Mouse (Mus musculus): ENCODE measurements at regions not wholly inside any gene's neighbourhood (a gene's known extent, or its start where the extent isn't known, plus 50 kb on each side); places are given as distances from the start of the nearest gene placed in this dataset.

DNA sequence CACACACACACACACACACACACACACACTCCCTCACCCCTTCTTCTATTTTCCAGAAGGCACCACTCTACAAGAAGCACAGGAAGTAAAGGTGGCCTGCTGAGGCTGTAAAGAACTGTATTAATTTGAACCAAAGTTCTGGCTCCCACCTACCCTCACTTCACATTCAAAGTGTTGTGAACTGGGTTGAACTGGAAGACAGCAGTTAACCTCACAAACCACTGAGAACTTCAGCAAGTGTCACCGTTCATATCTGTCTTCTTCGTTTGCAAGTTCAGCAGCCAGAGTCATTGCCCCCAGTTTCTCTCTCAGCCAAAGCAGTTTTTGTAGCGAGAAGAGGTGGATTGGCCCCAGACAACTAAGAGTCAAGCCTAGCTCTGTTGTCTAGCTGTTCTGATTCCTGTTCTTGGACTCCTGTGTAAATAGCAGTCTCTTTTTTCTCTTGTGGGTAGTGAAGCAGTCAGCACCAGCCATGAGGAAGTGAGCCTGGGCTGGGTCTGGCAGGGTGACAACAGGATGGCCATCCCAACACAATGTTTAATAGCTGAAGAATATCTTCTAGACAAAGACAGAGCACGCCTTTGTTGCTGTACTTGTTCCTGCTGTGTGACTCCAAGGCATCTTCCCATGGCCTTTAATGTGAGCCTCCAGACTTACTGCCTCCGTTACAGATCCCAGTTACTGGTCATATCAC is 452.0 kb upstream of the Meis1 start:
- DNase-seq, result no peak

DNA sequence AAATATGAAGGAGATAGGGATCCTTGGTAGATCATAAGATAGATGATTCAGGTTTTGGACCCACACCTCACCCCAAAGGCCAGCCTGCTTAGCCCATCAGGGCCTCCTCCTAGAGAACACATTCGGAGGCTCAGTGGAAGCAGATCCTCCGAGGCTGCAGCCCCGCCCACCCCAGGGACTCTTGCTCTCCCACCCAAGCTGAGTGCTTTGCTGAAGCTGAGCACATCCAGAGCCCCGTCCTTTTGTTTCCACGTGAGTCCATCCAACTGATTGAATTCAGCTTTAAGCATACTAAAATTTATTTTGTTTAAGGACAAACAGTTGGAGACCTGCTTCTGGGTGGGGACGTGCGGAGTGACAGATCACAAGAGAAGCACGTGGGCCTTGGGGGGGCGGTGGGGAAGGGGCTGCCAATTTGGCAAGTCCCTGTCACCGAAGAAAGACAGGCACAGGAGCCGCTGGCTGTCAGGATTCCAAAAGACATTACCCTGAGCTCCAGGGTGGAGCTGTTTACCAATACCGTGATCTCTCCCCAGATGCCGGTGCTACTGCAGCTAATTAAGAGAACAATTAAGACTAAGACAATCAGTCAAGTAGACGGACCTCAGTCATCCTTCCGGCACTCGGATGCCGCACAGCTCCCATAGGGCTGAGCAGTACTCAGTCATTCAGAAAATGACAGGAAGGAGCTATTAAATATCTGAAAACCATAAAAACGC is 448.9 kb upstream of the Spred2 start:
- DNase-seq, result no peak

DNA sequence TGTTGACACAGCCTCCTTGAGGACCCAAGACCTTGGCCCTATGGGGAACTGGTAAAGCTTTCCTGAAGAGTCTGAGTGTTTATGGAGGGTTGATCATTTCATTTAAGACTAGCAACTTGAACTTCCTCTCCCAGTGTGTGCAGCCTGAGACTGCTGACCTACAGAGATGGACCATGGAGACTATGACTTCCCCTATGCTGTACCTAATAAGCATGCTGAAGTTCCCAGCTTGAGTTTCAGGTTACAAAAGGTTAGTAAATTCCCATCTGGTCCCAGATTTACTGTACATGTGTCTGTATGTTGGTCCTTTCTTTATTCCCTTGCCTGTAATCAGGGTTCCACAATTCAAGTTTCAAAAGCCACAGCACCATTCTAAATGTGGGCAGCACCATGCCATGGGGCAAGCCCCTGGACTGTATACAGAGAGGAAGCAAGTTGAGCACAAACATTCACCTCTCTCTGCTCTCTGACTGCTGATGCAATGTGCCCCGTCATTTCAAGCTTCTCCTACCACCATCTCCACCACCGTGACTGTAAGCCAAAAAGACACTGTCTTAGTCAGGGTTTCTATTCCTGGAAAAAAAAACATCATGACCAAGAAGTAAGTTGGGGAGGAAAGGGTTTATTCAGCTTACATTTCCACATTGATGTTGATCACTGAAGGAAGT is 431.0 kb upstream of the Spred2 start:
- no peak for DNase-seq

DNA sequence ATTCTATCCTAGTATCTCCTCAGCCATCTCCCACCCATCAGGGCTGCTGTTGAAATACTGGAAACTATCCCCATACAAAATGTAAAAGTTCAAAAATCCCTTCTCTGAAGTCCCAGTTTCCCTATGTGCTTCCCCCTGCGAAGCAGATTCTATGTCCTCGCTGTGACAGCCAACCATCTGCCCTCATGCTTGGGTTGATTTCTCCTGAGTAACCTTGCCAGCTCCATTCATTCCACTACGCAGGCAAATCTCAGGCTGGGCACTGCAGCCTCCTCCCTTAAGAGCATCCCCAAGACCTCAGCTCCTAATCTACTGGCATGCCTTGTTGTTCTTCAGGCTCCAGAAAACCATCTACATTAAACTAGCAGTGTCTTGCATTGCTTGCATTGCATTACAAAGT is 402.5 kb upstream of the Spred2 start:
- no peak for DNase-seq

DNA sequence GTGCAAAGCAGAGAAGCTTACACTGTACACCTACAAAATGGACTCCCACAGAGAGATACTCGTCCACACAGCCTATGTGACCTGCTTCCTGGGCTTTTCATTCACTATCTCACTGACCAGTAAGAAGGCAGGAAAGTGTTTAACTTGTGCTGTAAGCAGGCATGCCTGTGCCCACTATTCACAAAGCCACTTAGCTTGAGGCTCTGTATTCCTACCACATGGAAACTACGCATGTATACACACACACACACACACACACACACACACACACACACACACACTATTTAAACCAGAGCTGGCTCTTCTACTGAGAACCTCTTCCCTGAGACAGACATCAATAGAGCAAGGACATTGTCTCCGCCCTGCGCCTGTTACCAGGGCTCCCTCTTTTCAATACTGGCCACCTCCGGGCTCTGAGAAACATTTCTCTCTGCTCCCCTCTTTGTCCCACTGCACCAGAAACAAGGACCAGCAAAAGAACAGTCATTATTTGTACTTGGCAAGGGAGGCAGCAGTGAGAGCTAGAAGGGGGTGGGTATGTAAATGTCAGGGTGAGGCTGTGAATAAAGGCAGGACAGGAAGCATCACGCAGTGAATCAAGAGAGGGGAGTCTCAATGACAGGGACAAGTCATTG is 400.2 kb upstream of the Spred2 start:
- no peak for DNase-seq

DNA sequence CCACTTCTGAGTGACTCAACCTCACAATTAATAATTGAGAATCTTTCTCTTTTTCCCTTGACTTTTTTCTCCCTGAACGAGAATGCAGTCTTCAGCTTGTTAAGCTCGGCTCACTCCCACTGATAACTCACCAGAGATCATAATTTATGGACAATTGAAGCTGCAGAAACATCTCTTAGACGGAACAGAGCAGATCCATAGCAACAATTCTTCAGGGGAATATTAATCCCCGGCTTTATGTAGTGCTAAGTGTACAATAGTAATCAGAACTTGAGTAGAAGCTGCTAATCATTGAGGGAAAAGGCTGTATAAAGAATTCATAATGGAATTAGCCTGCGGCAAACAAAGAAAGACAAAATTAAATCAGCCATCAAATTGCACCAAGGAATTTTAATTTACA is 395.0 kb upstream of the Spred2 start:
- no peak for DNase-seq

DNA sequence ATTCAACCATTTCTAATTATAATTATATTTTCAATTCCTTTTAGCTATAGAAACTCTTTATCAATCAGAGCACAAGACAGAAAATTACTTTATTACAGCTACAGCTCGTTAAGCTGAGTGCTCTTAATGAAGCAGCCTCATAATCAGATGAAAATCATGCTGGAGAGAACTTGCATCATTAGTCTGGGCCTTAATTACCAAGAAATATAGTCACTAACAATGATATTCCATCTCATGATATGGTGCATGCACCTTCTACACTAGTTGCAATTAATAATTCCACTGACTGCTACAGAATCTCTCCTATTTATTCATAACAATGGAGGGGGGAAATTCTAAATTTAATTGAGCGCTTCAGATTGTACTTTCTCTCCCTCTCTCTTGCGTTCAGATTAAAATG is 393.5 kb upstream of the Spred2 start:
- DNase-seq, result no peak

DNA sequence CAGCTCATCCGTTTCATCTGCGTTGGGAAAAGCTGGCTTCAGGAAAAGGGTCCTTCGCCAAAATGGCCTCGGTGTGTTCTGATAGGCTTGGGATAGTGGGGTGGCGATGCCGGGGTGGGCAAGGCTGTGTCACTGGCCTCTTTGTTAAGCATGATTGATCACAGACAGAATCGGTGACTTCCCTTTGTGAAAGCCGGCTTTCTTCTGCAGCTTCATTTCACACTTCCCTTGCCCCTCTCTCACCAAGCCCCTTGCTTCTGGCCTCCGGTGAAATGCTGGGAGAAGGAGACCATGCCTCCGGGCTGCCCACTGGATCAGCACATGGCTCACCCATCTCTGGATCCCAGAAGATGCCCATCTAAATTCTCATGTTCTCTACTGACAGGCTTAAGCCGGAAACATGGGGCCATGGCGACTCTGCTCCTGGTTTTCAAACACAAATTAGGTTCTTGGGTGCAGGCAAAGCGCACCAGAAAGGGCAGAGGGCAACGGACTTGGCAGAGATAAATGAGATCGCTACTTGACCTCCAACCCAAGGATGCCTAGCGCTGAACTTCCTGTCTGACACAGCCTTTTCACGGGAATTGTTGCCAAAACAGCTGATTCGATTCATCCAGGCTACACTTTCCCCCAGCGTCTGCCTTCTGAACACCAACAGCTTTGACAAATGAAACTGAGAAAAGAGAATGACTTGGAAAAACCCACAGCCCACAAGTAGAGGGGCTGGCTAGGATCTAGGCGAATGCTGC is 392.7 kb upstream of the Spred2 start:
- DNase-seq, result no peak

DNA sequence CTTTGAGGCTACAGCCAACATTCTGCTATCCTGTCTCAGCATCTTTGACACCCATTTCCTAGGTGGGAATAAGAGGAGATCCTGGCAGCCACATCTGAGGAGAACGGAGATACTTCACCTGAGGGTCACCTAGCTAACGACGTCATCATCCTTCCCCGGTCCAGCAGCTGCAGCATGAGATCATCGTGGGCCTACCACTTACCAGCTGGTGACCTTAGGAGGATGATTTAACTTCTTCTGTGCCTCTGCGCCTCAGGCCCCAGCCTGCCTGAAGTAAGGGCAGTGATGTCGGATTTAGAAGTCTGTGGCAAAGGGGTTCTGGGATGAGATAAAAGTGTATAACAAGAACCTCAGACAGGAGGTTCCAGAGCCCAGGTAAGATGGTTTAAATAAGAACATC is 391.3 kb upstream of the Spred2 start:
- no peak for DNase-seq

DNA sequence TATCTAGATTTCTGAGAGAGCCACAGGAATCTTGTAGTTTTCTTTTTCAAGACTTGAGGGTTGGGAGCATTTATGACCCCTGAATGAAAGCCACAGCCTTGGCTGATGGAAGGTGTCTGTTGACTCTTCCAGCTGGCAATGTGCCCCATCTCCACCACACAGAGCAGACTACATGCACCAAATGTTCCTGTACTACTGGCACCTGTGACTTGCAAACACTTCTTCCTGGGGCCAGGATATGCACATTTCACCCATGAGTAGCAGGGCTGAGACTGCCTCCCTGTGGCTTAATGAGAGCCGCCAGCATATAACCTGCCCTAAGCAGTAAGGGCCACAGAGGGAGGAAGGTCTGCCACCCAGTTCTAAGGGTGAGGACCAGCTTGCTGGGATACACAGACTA is 390.5 kb upstream of the Spred2 start:
- no peak for DNase-seq

DNA sequence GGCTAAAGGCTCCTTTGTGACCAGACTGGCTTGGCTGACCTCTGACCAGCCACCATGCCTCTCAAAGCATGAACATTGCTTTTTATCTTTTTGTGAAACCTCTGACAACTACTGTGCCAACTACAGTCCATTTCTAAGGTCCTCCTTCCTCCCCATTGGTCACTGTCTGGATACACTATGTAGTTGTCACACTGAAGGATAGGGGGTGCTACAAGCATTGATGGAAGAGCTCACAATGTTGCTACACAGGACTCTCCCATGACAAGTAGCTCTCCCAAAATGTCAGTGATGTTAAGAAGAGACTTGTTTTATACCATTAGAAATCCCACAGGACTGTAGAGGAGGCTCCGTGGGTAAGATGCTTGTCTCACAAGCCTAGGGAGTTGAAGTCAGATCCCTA is 389.0 kb upstream of the Spred2 start:
- DNase-seq, result no peak

DNA sequence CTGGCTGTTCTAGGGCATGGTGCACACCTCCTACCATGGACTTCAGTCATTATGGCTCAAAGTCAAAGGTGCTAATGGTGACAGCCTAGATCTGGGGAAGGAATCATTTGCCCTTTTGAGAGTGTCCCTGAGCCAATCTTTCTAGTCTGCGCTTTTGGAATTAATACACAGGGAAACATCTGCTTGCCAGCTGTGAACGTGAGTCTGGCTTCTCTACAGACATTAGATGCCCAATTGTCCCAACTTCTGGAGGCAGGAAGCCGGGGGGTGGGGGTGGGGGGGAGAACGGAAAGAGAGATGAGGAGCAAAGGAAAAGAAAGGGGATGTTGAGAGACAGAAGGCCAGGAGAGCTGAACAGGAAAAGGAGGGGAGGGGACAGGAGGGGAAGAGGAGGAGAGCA is 377.9 kb upstream of the Spred2 start:
- DNase-seq, result no peak

DNA sequence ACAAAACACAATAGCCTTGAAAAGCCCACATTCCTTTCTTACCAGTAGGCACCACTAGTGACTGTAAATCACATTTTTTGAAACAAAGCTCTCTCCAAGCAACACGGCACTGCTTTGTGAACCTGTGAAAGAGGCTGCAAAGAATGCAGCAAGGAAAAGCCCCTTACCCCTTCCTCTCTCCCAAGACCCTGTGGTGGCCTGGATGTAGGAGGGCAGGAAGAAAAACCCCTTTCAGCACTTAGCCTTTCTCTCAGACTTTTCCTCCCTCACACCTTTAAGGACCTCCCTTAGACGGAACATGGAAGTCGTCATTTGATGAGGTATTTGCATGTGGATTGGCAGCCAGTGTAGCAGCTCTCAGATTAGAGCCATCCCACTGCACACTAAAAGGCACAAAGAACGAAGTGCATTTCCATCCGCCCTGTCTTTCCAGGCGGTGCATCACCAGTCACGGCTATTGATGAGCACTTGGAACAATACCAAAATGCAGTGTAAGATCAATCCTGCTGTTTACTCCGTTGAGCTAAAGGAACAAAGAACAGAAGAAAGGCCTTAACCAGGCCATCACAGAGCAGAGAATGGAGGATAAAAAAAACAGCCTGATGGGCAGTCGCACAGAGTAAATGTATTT is 369.7 kb upstream of the Spred2 start:
- no peak for DNase-seq

DNA sequence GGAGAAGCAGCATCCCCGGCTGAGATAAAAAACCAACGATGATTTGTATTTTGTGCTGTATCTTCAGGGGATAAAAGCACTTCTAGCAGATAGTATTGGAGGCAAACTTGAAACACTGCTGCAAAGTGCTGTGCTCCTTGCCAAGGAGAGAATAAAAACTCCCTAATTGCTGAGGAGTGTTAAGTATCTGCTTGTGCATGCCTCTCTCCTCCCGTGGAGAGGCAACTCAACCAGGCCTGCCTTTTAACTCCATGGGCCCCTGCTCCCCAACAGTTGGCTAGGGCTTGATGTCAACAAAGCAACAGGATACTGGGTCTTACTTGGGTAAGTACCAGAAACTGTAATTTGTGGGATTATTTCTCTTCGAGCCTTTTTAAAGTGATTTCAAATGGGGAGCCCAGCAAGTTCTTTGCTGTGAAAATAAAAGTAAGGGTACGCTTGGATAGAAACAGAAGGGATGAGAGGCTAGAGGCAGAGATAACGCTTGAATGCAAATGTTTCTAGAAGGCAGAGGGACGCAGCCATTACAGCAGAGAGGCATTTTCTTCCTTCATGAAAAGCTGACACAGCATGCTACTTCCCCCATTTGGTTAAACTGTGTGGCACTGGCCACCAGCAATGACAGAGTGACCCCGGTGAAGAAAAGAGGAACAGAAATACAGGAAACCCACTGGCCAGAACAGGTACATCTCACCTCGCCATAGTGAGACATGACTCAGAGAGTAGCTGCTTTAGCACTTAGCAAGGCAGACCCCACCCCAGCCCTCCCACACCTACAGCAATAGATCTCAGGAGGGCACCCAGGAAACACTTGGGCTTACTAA is 369.0 kb upstream of the Spred2 start:
- no peak for DNase-seq

DNA sequence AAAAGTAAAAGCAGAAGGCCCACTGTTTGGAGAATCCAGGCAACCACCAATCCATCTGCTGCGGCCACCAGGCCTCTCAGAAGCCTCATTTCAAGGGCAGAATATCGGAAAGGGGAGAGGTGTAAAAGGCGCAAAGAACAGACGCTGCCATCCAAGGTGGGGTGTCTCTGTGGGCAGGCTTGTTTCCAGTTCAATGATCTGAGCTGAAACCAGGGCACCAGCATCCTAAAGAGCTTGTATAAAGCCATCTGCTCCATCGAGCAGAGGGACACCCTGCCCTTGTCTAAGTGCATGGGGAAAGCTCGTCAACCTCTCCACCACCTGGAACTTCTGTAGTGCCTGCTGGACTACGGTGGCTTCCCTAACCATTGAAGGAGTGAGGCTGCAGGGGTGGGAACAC is 363.7 kb upstream of the Spred2 start:
- no peak for DNase-seq

DNA sequence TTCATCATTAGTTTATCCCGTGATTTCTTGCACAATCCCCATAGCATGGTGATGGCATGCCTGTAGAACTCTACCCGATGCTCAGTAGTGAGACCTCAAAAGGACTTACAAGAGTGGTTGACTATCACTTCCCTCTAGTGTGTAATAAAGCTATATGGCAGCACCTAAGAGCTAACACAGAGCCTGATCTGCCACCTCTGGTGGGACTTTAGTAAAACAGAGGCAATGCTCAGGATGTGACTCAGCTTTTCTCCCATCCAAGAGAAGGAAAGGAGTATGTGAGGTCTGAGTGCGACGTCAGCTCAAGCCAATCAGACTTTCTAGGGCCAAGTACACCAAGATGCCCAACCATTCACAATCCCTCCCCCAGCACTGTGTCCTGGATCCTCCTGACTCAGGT is 361.5 kb upstream of the Spred2 start:
- DNase-seq, result no peak

DNA sequence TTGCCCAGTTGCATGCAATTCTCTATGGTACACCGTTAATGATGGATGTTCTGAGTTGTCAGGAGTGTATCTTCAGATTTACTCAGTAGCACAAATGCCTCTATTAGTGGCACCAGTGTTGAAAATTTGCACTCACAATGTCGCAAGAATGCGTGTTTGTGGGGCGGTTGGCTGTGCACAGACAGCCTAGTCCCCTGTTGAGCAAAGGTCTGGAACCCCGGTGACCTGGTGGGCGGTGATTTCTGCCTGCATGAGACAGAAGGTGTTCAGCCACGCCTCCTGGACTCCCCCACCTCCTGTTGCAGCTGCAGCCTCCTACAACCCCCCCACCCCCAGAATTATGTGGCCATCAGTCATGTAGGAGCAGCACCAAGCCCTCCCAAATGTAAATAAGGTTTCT is 338.9 kb upstream of the Spred2 start:
- peak; percentile 14 for DNase-seq

DNA sequence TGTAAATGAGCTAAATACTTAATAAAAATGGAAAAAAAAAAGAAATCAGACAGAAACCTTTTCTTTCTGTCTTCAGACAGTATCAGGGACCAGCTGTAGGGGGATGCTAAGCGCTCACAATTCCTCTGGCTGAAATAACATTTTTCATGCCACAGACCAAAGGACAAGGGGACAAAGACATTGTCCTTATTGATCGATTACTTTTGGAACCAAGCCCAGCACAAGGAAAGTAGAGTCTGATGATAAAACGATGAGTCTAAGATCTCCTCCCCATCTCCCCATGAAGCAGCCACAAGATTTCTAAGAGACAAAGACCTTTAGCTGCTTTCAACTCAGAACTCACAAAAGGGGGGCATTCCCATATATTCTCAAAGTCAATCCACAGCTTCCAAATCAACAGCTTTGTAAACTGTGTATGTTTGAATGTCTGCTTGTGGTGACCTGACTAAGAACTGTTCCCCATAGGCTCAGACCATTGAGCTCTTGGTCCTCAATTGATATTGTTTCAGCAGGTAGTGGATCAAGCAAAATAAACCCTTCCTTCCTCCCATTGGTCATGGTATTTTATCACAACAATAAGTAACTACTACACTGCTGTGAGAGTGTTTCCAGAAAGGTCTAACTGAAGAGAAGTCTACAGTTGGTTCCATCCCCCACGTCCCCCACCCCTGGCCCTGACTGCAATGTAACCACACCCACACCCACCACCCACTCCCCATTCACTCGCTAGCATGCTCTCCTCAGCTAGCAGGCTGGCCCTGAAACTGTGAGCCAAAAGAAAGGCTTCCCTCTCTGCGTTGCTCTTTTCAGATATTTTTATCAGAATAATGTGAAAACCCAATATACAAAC is 331.4 kb upstream of the Spred2 start:
- no peak for DNase-seq

DNA sequence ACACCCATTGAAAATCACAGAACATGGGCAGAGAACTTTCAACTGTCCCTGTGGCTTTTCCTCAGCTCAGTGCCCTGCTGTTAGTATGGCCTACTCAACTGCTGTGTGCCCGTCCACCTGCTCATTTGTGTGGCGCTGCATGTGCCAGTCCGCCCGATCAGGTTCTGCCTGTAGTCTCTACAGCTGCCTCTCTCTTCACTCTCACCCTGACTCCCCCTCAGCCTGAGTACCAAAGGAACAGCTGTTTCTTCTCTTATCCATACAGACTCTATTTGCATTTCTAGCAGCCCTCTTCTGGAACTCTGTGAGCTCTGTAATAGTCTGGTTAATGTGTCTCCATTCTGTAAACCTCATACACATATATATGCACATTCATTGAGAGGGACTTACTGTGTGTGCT is 329.1 kb upstream of the Spred2 start:
- no peak for DNase-seq

DNA sequence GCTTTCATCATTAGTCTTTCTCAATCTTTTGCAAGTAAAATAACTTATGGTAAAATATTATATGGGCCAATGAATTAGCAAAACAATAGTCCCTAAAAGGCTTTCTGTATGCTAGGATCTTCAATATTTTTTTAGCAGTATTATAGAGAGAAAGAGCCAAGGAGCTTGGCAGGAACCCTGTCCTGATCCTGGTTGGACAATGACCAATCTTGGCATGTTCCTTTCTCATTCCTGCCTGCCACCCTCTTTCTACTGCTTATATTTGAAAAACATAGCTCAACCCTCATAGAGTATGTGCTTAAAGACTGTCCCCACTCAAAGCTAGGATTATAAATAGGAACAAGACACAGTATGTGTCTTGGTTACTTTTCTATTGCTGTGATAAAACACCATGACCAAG is 327.8 kb upstream of the Spred2 start:
- DNase-seq, result no peak

DNA sequence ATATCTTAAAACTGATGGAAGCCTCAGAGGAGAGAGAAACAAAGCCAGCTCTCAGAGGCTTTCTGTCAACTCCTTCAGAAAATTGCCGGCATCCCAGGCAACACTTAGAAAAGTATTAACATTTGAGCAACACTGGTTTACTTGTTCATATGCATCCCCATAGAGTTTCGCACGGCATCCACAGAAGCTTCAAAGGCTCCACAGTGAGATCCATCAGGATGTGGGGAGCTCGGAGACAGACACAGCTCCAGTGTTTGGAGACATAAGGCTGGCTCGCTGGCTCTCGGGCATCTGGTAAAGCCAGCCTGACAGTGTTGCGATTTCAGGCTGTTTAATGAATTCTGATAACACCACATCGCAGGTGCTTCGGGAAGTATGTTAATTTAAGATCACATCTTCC is 324.7 kb upstream of the Spred2 start:
- no peak for DNase-seq

Data from liver (tissue).